Mouse (Mus musculus): ENCODE results near the gene Gm20532.

DNA sequence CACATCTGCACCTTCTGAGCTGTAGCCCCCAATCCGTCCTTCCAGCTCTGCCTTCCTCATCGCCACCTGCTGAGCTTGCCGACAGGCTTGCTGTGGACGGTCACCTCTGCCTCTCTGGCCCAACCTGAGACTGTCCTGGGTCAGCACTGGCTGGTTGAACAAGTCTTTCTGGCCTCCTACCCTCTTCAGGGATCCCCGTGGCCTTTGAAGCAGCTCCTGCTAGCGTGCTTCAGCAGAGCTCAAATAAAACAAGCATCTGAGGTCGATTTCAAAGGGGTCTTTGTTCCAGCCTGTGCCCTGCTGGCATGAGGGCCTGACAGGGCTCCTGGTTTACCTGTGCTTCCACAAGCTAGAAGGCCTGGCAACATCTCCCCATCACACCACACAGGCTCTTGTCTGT lies 45.7 kb upstream of the Gm20532 start:
- TF ChIP-seq GATA1 (IDR thresholded peaks at IDR 0.05; ENCODE audit: low read length) (no peak), TAL1 (IDR thresholded peaks at IDR 0.05; ENCODE audit: low read length) (no peak)
